Comparison of ENCODE assay signal across 8 mouse cellular contexts in genomic region chr1:119093739-119094138, GRCm38 (mm10). TPM values are rescaled to one million over a fixed set of nuclear protein-coding genes. Genes with fewer than 3 reads are reported as not detected.
A peak's percentile ranks its signal among the peaks of the same experiment; 100 is the strongest.
DNase-seq lines count a peak whose midpoint lies in the region; ATAC-seq and TF ChIP-seq lines count a peak whose summit lies in the region.

No protein-coding gene starts in this region.

- H3K9me3 ChIP-seq in heart, embryonic 11.5 days (replicated peaks; ENCODE audit: control insufficient read depth, low read length), result no peaks in the 10 kb centered on the region
- no peaks in the 10 kb centered on the region for H3K9me3 ChIP-seq in intestine, embryonic 16.5 days (ENCODE audit: control insufficient read depth, low read length)
- H3K9me3 ChIP-seq in midbrain, embryonic 14.5 days (ENCODE audit: control insufficient read depth, low read length), result no peaks in the 10 kb centered on the region
- H3K9me3 ChIP-seq in stomach, postnatal 0 days (ENCODE audit: control insufficient read depth, low read length), result no peaks in the 10 kb centered on the region

- H3K9ac ChIP-seq in heart, adult 2 months (ENCODE audit: low read depth, low read length), result no peak overlapping the region
- H3K9ac ChIP-seq in heart, embryonic 11.5 days (ENCODE audit: low read depth, low read length), result no peak overlapping the region
- no peak overlapping the region for H3K9ac ChIP-seq in intestine, embryonic 16.5 days (ENCODE audit: low read depth, low read length)
- H3K9ac ChIP-seq in midbrain, embryonic 14.5 days (replicated peaks; ENCODE audit: low read length), result no peak overlapping the region
- H3K9ac ChIP-seq in stomach, postnatal 0 days (ENCODE audit: low read length), result no peak overlapping the region

- H3K27me3 ChIP-seq in heart, adult 2 months (ENCODE audit: control insufficient read depth, insufficient read depth, low read length), result no peaks in the 10 kb centered on the region
- no peaks in the 10 kb centered on the region for H3K27me3 ChIP-seq in heart, embryonic 11.5 days (ENCODE audit: control insufficient read depth, insufficient read depth, low read length)
- no peaks in the 10 kb centered on the region for H3K27me3 ChIP-seq in cerebellum, adult 2 months (ENCODE audit: control insufficient read depth, insufficient read depth, low read length)
- H3K27me3 ChIP-seq in intestine, embryonic 16.5 days (replicated peaks; ENCODE audit: control insufficient read depth, insufficient read depth, low read length), result no peaks in the 10 kb centered on the region
- H3K27me3 ChIP-seq in midbrain, embryonic 14.5 days (ENCODE audit: control insufficient read depth, insufficient read depth, low read length), result no peaks in the 10 kb centered on the region
- no peaks in the 10 kb centered on the region for H3K27me3 ChIP-seq in stomach, postnatal 0 days (ENCODE audit: control insufficient read depth, insufficient read depth, low read length)

- DNase-seq in heart, adult 2 months, result peak; percentile 41 to 69
- DNase-seq in cerebellum, adult 2 months, result peak; percentile 61 to 73
- DNase-seq in frontal cortex, adult 2 months (ENCODE audit: extremely low spot score in 1 of 2, low spot score in 1 of 2), result peak; percentile 18 to 89
- DNase-seq in left cerebral cortex, postnatal 36 days (ENCODE audit: low spot score in 2 of 2), result peak; percentile 43 to 74
- DNase-seq in midbrain, embryonic 14.5 days, result peak; percentile 90
- DNase-seq in stomach, postnatal 0 days (ENCODE audit: low spot score), result peak; percentile 72

- H3K27ac ChIP-seq in heart, adult 2 months, result no peak overlapping the region
- H3K27ac ChIP-seq in heart, embryonic 11.5 days (ENCODE audit: low read depth, low read length), result no peak overlapping the region
- no peak overlapping the region for H3K27ac ChIP-seq in cerebellum, adult 2 months (ENCODE audit: insufficient read depth, low read length)
- no peak overlapping the region for H3K27ac ChIP-seq in intestine, embryonic 16.5 days (ENCODE audit: low read length)
- no peak overlapping the region for H3K27ac ChIP-seq in midbrain, embryonic 14.5 days (replicated peaks; ENCODE audit: low read depth, low read length)
- no peak overlapping the region for H3K27ac ChIP-seq in stomach, postnatal 0 days (replicated peaks)

- TF ChIP-seq CTCF in heart, adult 2 months (IDR thresholded peaks at IDR 0.05), result peak; percentile 91
- TF ChIP-seq CTCF in cerebellum, adult 2 months (IDR thresholded peaks at IDR 0.05; ENCODE audit: borderline replicate concordance, insufficient read depth, low read depth, low read length), result peak; percentile 88
- TF ChIP-seq CTCF in stomach, postnatal 0 days (IDR thresholded peaks at IDR 0.05; ENCODE audit: low read depth), result peak; percentile 96

- 12% methylated on average over 8 of the region's 8 CpGs for WGBS in heart, adult 2 months
- 18% methylated on average over 8 of the region's 8 CpGs for WGBS in heart, embryonic 11.5 days (ENCODE audit: insufficient replicate concordance)
- WGBS in cerebellum, adult 2 months, result 11% methylated on average over 8 of the region's 8 CpGs
- 20% methylated on average over 8 of the region's 8 CpGs for WGBS in intestine, embryonic 16.5 days
- 21% methylated on average over 8 of the region's 8 CpGs for WGBS in midbrain, embryonic 14.5 days
- 14% methylated on average over 8 of the region's 8 CpGs for WGBS in stomach, postnatal 0 days

- no peaks in the 10 kb centered on the region for H3K79me2 ChIP-seq in heart, adult 2 months (replicated peaks; ENCODE audit: control insufficient read depth, insufficient read depth, low read length)

- no peak for ATAC-seq in heart, embryonic 11.5 days (replicated peaks; ENCODE audit: insufficient number of reproducible peaks, low FRiP score, low TSS enrichment)
- ATAC-seq in intestine, embryonic 16.5 days, result 0 out of 2 replicates have a peak, but pooled peaks have one; percentile 25
- peak; percentile 60; the same call in 1 of the 2 replicates for ATAC-seq in midbrain, embryonic 14.5 days (ENCODE audit: low FRiP score, low TSS enrichment)
- 0 out of 2 replicates have a peak, but pooled peaks have one; percentile 19 for ATAC-seq in stomach, postnatal 0 days (ENCODE audit: low FRiP score, low TSS enrichment)

- H3K4me1 ChIP-seq in heart, adult 2 months (ENCODE audit: control insufficient read depth, insufficient read depth, low read length), result no peaks in the 10 kb centered on the region
- H3K4me1 ChIP-seq in heart, embryonic 11.5 days (ENCODE audit: control insufficient read depth, insufficient read depth, low read length), result no peaks in the 10 kb centered on the region
- H3K4me1 ChIP-seq in cerebellum, adult 2 months (ENCODE audit: control insufficient read depth, insufficient read depth, low read length), result peaks cover 9% of the 10 kb centered on the region
- no peaks in the 10 kb centered on the region for H3K4me1 ChIP-seq in intestine, embryonic 16.5 days (ENCODE audit: control insufficient read depth, insufficient read depth, low read length)
- H3K4me1 ChIP-seq in midbrain, embryonic 14.5 days (ENCODE audit: control insufficient read depth, insufficient read depth, low read length), result no peaks in the 10 kb centered on the region
- 0 out of 2 replicates have a peak, but pooled peaks cover 4% of the 10 kb centered on the region for H3K4me1 ChIP-seq in stomach, postnatal 0 days (replicated peaks; ENCODE audit: control insufficient read depth, insufficient read depth)

- intact Hi-C loops in heart, adult 2 months (cut with DNase I), result loop anchor here (1.0 to 5.0 kb wide), 2 partner anchors 154 to 330 kb away; no protein-coding TSS in a partner anchor
- intact Hi-C loops in left cerebral cortex, postnatal 36 days (cut with DNase I), result loop anchor here (1.0 kb wide), 2 partner anchors 330 to 364 kb away; no protein-coding TSS in a partner anchor

- peak; percentile 85 for TF ChIP-seq EP300 in heart, adult 2 months (IDR thresholded peaks at IDR 0.05; ENCODE audit: insufficient read depth, low read depth, low read length)
- no peak for TF ChIP-seq EP300 in stomach, postnatal 0 days (optimal IDR thresholded peaks at IDR 0.05)

- TF ChIP-seq POLR2A in heart, adult 2 months (IDR thresholded peaks at IDR 0.05; ENCODE audit: insufficient read depth, low read depth, low read length), result no peak
- TF ChIP-seq POLR2A in cerebellum, adult 2 months (IDR thresholded peaks at IDR 0.05; ENCODE audit: borderline replicate concordance, insufficient read depth, low read length), result no peak

- H3K36me3 ChIP-seq in heart, adult 2 months (ENCODE audit: control insufficient read depth, insufficient read depth, low read length), result no peaks in the 10 kb centered on the region
- H3K36me3 ChIP-seq in heart, embryonic 11.5 days (ENCODE audit: control insufficient read depth, insufficient read depth, low read length), result no peaks in the 10 kb centered on the region
- no peaks in the 10 kb centered on the region for H3K36me3 ChIP-seq in intestine, embryonic 16.5 days (ENCODE audit: control insufficient read depth, insufficient read depth, low read length)
- H3K36me3 ChIP-seq in midbrain, embryonic 14.5 days (ENCODE audit: control insufficient read depth, insufficient read depth, low read length), result no peaks in the 10 kb centered on the region
- H3K36me3 ChIP-seq in stomach, postnatal 0 days (ENCODE audit: control insufficient read depth, insufficient read depth, low read length), result no peaks in the 10 kb centered on the region

- H3K4me3 ChIP-seq in heart, adult 2 months, result no peak overlapping the region
- no peak overlapping the region for H3K4me3 ChIP-seq in heart, embryonic 11.5 days (ENCODE audit: low read depth, low read length)
- H3K4me3 ChIP-seq in cerebellum, adult 2 months (replicated peaks; ENCODE audit: insufficient read depth, low read depth, low read length), result no peak overlapping the region
- no peak overlapping the region for H3K4me3 ChIP-seq in intestine, embryonic 16.5 days (ENCODE audit: low read length)
- H3K4me3 ChIP-seq in midbrain, embryonic 14.5 days (replicated peaks; ENCODE audit: low read depth, low read length), result no peak overlapping the region
- H3K4me3 ChIP-seq in stomach, postnatal 0 days (ENCODE audit: low read depth, low read length), result no peak overlapping the region

- no peak overlapping the region for H3K4me2 ChIP-seq in heart, embryonic 11.5 days
- H3K4me2 ChIP-seq in intestine, embryonic 16.5 days (ENCODE audit: low read depth, low read length), result no peak overlapping the region
- no peak overlapping the region for H3K4me2 ChIP-seq in midbrain, embryonic 14.5 days (ENCODE audit: low read length)
- H3K4me2 ChIP-seq in stomach, postnatal 0 days (replicated peaks; ENCODE audit: low read depth), result no peak overlapping the region

RNA-seq across cellular contexts. Expression of gene Gli2, which starts 40.3 kb away (rescaled TPM):
- 1 to 10 TPM; 1.0 to 1.2 TPM for total RNA-seq in heart, adult 2 months (2021)
- 2.1 and 2.6 TPM in 2 replicates for polyA plus RNA-seq in heart, adult 2 months (2012; rRNA removed)
- 3.3 and 4.1 TPM in 2 replicates for polyA plus RNA-seq in heart, embryonic 11.5 days (2014; fragmentation: Nextera tagmentation; extraction: Ambion mirVana)
- polyA plus RNA-seq in cerebellum, adult 2 months (2012; rRNA removed), result 2.4 and 2.7 TPM in 2 replicates
- polyA plus RNA-seq in frontal cortex, adult 2 months (2012; rRNA removed), result 1.6 and 2.2 TPM in 2 replicates
- polyA plus RNA-seq in intestine, embryonic 16.5 days (2015; fragmentation: Nextera tagmentation; extraction: Ambion mirVana), result 4.4 and 5.4 TPM in 2 replicates
- total RNA-seq in left cerebral cortex, postnatal 36 days (2021), result 1 to 10 TPM; 3.2 to 4.8 TPM
- polyA plus RNA-seq in midbrain, embryonic 14.5 days (2014; fragmentation: Nextera tagmentation; extraction: Ambion mirVana), result 1.6 and 2.8 TPM in 2 replicates
- polyA plus RNA-seq in stomach, postnatal 0 days (2015; fragmentation: Nextera tagmentation; extraction: Ambion mirVana), result 1.8 and 2.0 TPM in 2 replicates
